Mouse (Mus musculus): Measurements from ENCODE around the gene Kif6. TPM values are rescaled to one million over a fixed set of nuclear protein-coding genes. Genes with fewer than 3 reads are reported as not detected.

Gene Kif6
- polyA plus RNA-seq, 1 experiment from 2014 or later, result 3.5 TPM

DNA sequence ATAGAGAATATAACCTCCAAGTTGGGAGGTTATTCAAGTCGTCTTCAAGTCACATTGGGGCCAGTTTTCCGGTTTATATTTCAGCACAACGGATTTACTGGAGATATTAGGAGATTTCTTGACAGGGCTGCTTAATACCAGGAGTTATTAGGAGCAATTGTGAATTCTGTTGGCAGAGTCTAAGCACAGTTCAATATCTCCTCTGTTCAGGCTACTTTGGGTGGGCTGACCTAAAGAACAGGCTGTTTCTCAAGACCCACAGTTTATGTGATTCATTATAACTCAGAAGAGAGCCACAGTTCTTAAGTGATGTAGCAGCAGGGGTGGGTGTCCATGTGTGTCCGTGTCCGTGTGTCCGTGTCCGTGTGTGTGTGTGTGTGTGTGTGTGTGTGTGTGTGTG is 34.5 kb downstream of the Kif6 start:
- no peak for DNase-seq (ENCODE audit: low spot score)
- no peak for ATAC-seq (ENCODE audit: insufficient read depth, low FRiP score, low TSS enrichment)
- no peak overlapping the region for H3K27ac ChIP-seq (ENCODE audit: low read depth, low read length)
- H3K4me3 ChIP-seq (ENCODE audit: low read depth, low read length), result no peak overlapping the region
- WGBS, result 87% methylated on average over 7 of the region's 7 CpGs
- H3K9me3 ChIP-seq (ENCODE audit: control insufficient read depth, low read length), result peaks cover 3% of the 10 kb centered on the region; the same call in 1 of the 2 replicates
- no peak overlapping the region for H3K9ac ChIP-seq (ENCODE audit: low read length)
- H3K4me2 ChIP-seq (ENCODE audit: low read depth), result no peak overlapping the region
- no peaks in the 10 kb centered on the region for H3K27me3 ChIP-seq (ENCODE audit: control insufficient read depth, insufficient read depth, low read length)
- H3K36me3 ChIP-seq (ENCODE audit: control insufficient read depth, insufficient read depth, low read length), result no peaks in the 10 kb centered on the region
- H3K4me1 ChIP-seq (ENCODE audit: control insufficient read depth, insufficient read depth, low read length), result no peaks in the 10 kb centered on the region

DNA sequence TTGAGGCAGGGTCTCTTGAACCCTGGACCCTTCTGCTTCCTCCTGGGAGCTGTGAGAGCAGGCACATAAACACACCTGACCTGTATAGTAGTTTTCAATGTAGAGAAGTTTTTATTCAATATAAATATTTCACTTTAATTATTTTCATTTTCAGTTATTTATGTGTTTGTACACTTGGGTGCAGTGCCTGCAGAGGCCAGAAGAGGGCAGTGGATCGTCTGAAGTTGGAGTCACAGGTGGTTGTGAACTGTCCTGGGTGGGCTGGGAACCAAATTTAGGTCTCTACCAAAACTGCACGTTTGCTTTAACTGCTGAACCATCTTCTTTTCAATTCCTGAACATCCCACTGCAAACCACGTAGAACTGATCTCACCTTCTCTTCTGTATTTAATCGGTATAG is 35.4 kb downstream of the Kif6 start:
- no peak for ATAC-seq (ENCODE audit: insufficient read depth, low FRiP score, low TSS enrichment)
- WGBS, result 86% methylated on average over 4 of the region's 4 CpGs
- H3K4me2 ChIP-seq (ENCODE audit: low read depth), result no peak overlapping the region

DNA sequence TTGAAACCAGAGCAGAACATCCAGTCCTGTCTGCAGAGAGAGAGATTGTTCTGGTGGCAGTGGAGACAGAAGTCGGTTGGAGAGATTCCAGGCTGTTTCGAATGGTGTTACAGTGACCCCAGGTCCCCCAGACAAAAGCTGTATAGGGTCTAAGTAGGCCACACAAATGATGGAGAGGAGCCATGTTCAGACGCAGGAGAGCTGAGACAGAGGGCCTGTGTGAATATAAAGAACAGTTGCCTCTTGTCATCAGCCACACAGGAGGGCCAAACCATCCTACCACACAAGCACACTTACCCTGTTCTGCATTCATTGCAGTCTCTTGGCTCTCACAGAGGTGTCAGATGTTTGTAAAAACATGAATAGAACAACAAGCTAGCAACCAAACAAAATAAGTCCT is 37.4 kb downstream of the Kif6 start:
- Histone ChIP-seq H3K27me3 (ENCODE audit: control insufficient read depth, insufficient read depth, low read length) (no peaks in the 10 kb centered on the region), H3K4me2 (ENCODE audit: low read depth) (no peak overlapping the region), H3K36me3 (ENCODE audit: control insufficient read depth, insufficient read depth, low read length) (no peaks in the 10 kb centered on the region), H3K4me3 (ENCODE audit: low read depth, low read length) (no peak overlapping the region), H3K9ac (ENCODE audit: low read length) (no peak overlapping the region), H3K4me1 (ENCODE audit: control insufficient read depth, insufficient read depth, low read length) (no peaks in the 10 kb centered on the region), H3K9me3 (ENCODE audit: control insufficient read depth, low read length) (peaks cover 3% of the 10 kb centered on the region; the same call in 1 of the 2 replicates), H3K27ac (ENCODE audit: low read depth, low read length) (no peak overlapping the region)
- WGBS, result 66% methylated on average over 3 of the region's 3 CpGs
- ATAC-seq (ENCODE audit: insufficient read depth, low FRiP score, low TSS enrichment) (no peak), DNase-seq (ENCODE audit: low spot score) (no peak)

More for the DNA sequence above, 35.4 kb downstream of the Kif6 start:
- H3K27me3 ChIP-seq (ENCODE audit: control insufficient read depth, insufficient read depth, low read length), result no peaks in the 10 kb centered on the region
- peaks cover 3% of the 10 kb centered on the region; the same call in 1 of the 2 replicates for H3K9me3 ChIP-seq (ENCODE audit: control insufficient read depth, low read length)
- H3K36me3 ChIP-seq (ENCODE audit: control insufficient read depth, insufficient read depth, low read length), result no peaks in the 10 kb centered on the region
- H3K4me1 ChIP-seq (ENCODE audit: control insufficient read depth, insufficient read depth, low read length), result no peaks in the 10 kb centered on the region
- no peak for DNase-seq (ENCODE audit: low spot score)
- H3K27ac ChIP-seq (ENCODE audit: low read depth, low read length), result no peak overlapping the region
- H3K4me3 ChIP-seq (ENCODE audit: low read depth, low read length), result no peak overlapping the region
- no peak overlapping the region for H3K9ac ChIP-seq (ENCODE audit: low read length)

- Histone ChIP-seq H3K27me3 (ENCODE audit: control insufficient read depth, insufficient read depth, low read length) (no peaks in the 10 kb centered on the region), H3K9me3 (ENCODE audit: control insufficient read depth, low read length) (peaks cover 3% of the 10 kb centered on the region; the same call in 1 of the 2 replicates), H3K27ac (ENCODE audit: low read depth, low read length) (no peak overlapping the region), H3K36me3 (ENCODE audit: control insufficient read depth, insufficient read depth, low read length) (no peaks in the 10 kb centered on the region), H3K9ac (ENCODE audit: low read length) (no peak overlapping the region), H3K4me2 (ENCODE audit: low read depth) (no peak overlapping the region), H3K4me1 (ENCODE audit: control insufficient read depth, insufficient read depth, low read length) (no peaks in the 10 kb centered on the region), H3K4me3 (ENCODE audit: low read depth, low read length) (no peak overlapping the region)
- ATAC-seq (ENCODE audit: insufficient read depth, low FRiP score, low TSS enrichment) (no peak), DNase-seq (ENCODE audit: low spot score) (no peak)
- 84% methylated on average over 5 of the region's 5 CpGs for WGBS
Measured at GRCm38 (mm10) chr17:49652800-49653199, 37.9 kb downstream of the Kif6 start.

- H3K4me2 ChIP-seq (ENCODE audit: low read depth), result no peak overlapping the region
Measured at GRCm38 (mm10) chr17:49661626-49662025, 46.7 kb downstream of the Kif6 start.

DNA sequence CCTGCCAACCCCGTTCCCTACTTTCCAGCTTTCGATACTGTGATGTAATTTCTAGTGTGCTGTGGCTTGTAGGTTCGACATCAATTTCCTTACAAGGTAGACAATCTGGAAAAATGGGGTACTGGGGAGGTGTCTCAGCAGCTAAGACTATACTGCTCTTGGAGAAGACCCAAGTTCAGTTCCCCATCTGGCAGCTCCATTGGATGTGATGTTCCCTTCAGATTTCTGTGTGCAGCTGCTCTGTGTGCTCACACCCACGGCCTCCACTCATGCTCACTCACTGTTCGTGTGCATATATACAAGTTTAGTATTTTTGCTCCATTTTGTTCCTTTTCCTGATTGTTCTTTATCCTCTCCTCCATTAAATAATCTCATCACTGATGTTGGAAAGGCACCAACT is 51.8 kb downstream of the Kif6 start:
- no peak overlapping the region for H3K9ac ChIP-seq (ENCODE audit: low read length)
- H3K4me1 ChIP-seq (ENCODE audit: control insufficient read depth, insufficient read depth, low read length), result no peaks in the 10 kb centered on the region
- H3K4me2 ChIP-seq (ENCODE audit: low read depth), result no peak overlapping the region
- no peak overlapping the region for H3K27ac ChIP-seq (ENCODE audit: low read depth, low read length)
- no peak for ATAC-seq (ENCODE audit: insufficient read depth, low FRiP score, low TSS enrichment)
- no peaks in the 10 kb centered on the region for H3K36me3 ChIP-seq (ENCODE audit: control insufficient read depth, insufficient read depth, low read length)
- no peaks in the 10 kb centered on the region for H3K27me3 ChIP-seq (ENCODE audit: control insufficient read depth, insufficient read depth, low read length)
- no peak for DNase-seq (ENCODE audit: low spot score)
- H3K4me3 ChIP-seq (ENCODE audit: low read depth, low read length), result no peak overlapping the region
- WGBS, result 94% methylated on average over 5 of the region's 5 CpGs
- H3K9me3 ChIP-seq (ENCODE audit: control insufficient read depth, low read length), result no peaks in the 10 kb centered on the region

More at GRCm38 (mm10) chr17:49661626-49662025, 46.7 kb downstream of the Kif6 start:
- Histone ChIP-seq H3K4me3 (ENCODE audit: low read depth, low read length) (no peak overlapping the region), H3K4me1 (ENCODE audit: control insufficient read depth, insufficient read depth, low read length) (no peaks in the 10 kb centered on the region), H3K27ac (ENCODE audit: low read depth, low read length) (no peak overlapping the region), H3K9ac (ENCODE audit: low read length) (no peak overlapping the region), H3K27me3 (ENCODE audit: control insufficient read depth, insufficient read depth, low read length) (no peaks in the 10 kb centered on the region), H3K9me3 (ENCODE audit: control insufficient read depth, low read length) (no peaks in the 10 kb centered on the region), H3K36me3 (ENCODE audit: control insufficient read depth, insufficient read depth, low read length) (no peaks in the 10 kb centered on the region)
- ATAC-seq (ENCODE audit: insufficient read depth, low FRiP score, low TSS enrichment) (no peak), DNase-seq (ENCODE audit: low spot score) (no peak)
- 91% methylated on average over 6 of the region's 6 CpGs for WGBS

DNA sequence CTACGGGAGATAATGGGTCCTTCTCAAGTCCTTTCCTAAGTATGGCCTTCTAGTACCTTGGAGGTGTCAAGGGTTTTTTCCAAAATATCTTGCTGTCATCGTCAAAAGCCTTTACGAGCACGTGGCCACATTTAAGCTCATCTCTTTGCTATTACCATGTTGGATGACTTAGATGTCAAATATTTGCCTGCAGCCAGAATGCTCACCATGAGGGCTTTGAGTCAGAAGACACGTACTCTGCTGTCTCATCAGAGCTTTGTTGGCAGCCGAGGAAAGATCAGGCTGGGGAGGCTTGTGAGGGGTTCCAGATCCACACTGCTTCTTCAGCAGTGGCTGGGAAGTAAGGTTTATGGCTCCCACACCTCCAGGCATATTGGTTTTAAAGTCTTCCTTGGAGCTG is 53.4 kb downstream of the Kif6 start:
- Histone ChIP-seq H3K9me3 (ENCODE audit: control insufficient read depth, low read length) (no peaks in the 10 kb centered on the region), H3K4me2 (ENCODE audit: low read depth) (no peak overlapping the region), H3K4me3 (ENCODE audit: low read depth, low read length) (no peak overlapping the region), H3K4me1 (ENCODE audit: control insufficient read depth, insufficient read depth, low read length) (no peaks in the 10 kb centered on the region), H3K36me3 (ENCODE audit: control insufficient read depth, insufficient read depth, low read length) (no peaks in the 10 kb centered on the region), H3K27ac (ENCODE audit: low read depth, low read length) (no peak overlapping the region), H3K27me3 (ENCODE audit: control insufficient read depth, insufficient read depth, low read length) (no peaks in the 10 kb centered on the region), H3K9ac (ENCODE audit: low read length) (no peak overlapping the region)
- DNase-seq (ENCODE audit: low spot score) (no peak), ATAC-seq (ENCODE audit: insufficient read depth, low FRiP score, low TSS enrichment) (no peak)
- WGBS, result 95% methylated on average over 6 of the region's 6 CpGs

- Histone ChIP-seq H3K4me3 (ENCODE audit: low read depth, low read length) (no peak overlapping the region), H3K36me3 (ENCODE audit: control insufficient read depth, insufficient read depth, low read length) (no peaks in the 10 kb centered on the region), H3K27ac (ENCODE audit: low read depth, low read length) (no peak overlapping the region), H3K9ac (ENCODE audit: low read length) (no peak overlapping the region), H3K9me3 (ENCODE audit: control insufficient read depth, low read length) (no peaks in the 10 kb centered on the region), H3K27me3 (ENCODE audit: control insufficient read depth, insufficient read depth, low read length) (no peaks in the 10 kb centered on the region), H3K4me1 (ENCODE audit: control insufficient read depth, insufficient read depth, low read length) (no peaks in the 10 kb centered on the region), H3K4me2 (ENCODE audit: low read depth) (no peak overlapping the region)
- ATAC-seq (ENCODE audit: insufficient read depth, low FRiP score, low TSS enrichment), result no peak
- 73% methylated on average over 6 of the region's 6 CpGs for WGBS
- DNase-seq (ENCODE audit: low spot score), result no peak
Measured at GRCm38 (mm10) chr17:49671921-49672339, 57.0 kb downstream of the Kif6 start.

GRCm38 (mm10) chr17:49672421-49672820 is 57.5 kb downstream of the Kif6 start:
- Histone ChIP-seq H3K4me2 (ENCODE audit: low read depth) (no peak overlapping the region), H3K9ac (ENCODE audit: low read length) (no peak overlapping the region), H3K9me3 (ENCODE audit: control insufficient read depth, low read length) (no peaks in the 10 kb centered on the region), H3K4me1 (ENCODE audit: control insufficient read depth, insufficient read depth, low read length) (no peaks in the 10 kb centered on the region), H3K27ac (ENCODE audit: low read depth, low read length) (no peak overlapping the region), H3K4me3 (ENCODE audit: low read depth, low read length) (no peak overlapping the region), H3K36me3 (ENCODE audit: control insufficient read depth, insufficient read depth, low read length) (no peaks in the 10 kb centered on the region), H3K27me3 (ENCODE audit: control insufficient read depth, insufficient read depth, low read length) (no peaks in the 10 kb centered on the region)
- WGBS, result 91% methylated on average over 5 of the region's 5 CpGs
- ATAC-seq (ENCODE audit: insufficient read depth, low FRiP score, low TSS enrichment) (no peak), DNase-seq (ENCODE audit: low spot score) (no peak)
